Mouse (Mus musculus) midbrain, embryonic 10.5 days (tissue): Measurements from ENCODE around the gene Ikzf2. TPM values are rescaled to one million over a fixed set of nuclear protein-coding genes. Genes with fewer than 3 reads are reported as not detected.

Source experiments
- DNase-seq: peaks from one replicate; pipeline ENCODE4 v3.0.0-alpha.2; 2017; ENCODE audit warnings: low spot score
- H3K27ac ChIP-seq: fragments of 300-500 bp; sonication (generic); replicated peaks from 2 replicates; pipeline ENCODE4 v1.5.1; 2016; ENCODE audit warnings: mild to moderate bottlenecking
- H3K27me3 ChIP-seq: fragments of 300-500 bp; sonication (generic); 2 replicates; pipeline ENCODE4 v1.6.1; 2016; ENCODE audit warnings: low read depth, mild to moderate bottlenecking; ENCODE audit not compliant: poor library complexity, severe bottlenecking
- H3K36me3 ChIP-seq: fragments of 300-500 bp; sonication (generic); 2 replicates; pipeline ENCODE4 v1.6.1; 2016; ENCODE audit warnings: mild to moderate bottlenecking, moderate library complexity
- H3K4me1 ChIP-seq: fragments of 300-500 bp; sonication (generic); 2 replicates; pipeline ENCODE4 v1.6.1; 2016
- H3K4me3 ChIP-seq: fragments of 300-500 bp; sonication (generic); 2 replicates; pipeline ENCODE4 v1.5.1; 2016; ENCODE audit warnings: mild to moderate bottlenecking, moderate library complexity
- H3K9me3 ChIP-seq: fragments of 300-500 bp; sonication (generic); replicated peaks from 2 replicates; pipeline ENCODE4 v1.6.1; 2016; ENCODE audit warnings: mild to moderate bottlenecking
- WGBS: fragments of 180-500 bp; shearing (Covaris S2); methylation state at CpG from one replicate; pipeline ENCODE4 v1.1.7; 2016; 5-methylcytosine and 5-hydroxymethylcytosine counted together
- polyA plus RNA-seq: library from polyadenylated mRNA; unstranded; fragments of >200 nt; fragmentation: Nextera tagmentation; extraction: Ambion mirVana; gene quantifications from 2 replicates; pipeline ENCODE4 v1.2.1, GENCODE M21; 2016

The Ikzf2 gene
- polyA plus RNA-seq, 1 experiment from 2014 or later, result 6.5 TPM

DNA sequence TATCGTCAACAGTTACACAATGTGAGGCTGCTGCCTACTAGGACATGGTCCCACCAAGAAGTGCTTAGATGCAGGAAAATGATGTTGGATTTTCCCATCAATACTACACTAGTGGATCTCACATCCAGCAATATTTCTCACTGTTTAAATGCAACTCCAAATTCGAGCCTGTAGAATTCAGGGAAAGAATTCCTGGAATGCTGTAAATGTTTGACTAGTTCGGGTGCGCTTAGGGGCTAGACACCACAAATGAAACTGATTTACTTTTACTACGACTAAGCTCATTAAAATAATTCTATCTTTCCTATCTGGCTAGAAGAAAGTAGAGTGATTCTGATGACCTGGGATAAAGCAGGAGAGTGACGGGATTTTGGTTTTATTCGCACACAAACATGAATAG is 76.3 kb downstream of the Ikzf2 start:
- Histone ChIP-seq H3K4me1 (no peaks in the 10 kb centered on the region), H3K27me3 (no peaks in the 10 kb centered on the region), H3K4me3 (no peak overlapping the region), H3K9me3 (no peaks in the 10 kb centered on the region), H3K27ac (no peak overlapping the region), H3K36me3 (no peaks in the 10 kb centered on the region)
- WGBS, result 77% methylated on average over 7 of the region's 7 CpGs
- no peak for DNase-seq

DNA sequence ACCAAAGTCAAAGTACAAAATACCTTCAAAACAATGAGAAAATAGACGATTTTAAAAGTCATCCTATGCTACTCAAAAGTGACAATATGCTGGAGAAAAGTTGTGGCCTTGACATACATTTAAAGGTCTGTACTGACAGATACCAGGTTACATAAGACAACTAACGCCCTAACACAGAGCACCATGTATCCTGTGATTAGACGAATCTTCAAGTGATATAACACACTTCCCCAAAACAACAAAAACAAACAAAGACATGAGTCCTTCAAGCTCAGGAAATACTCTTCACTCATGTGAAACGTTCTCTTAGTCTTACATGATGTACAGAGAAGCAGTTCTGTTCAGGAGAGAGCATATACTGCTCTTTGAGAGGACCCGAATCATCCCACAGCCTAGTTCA is 78.2 kb downstream of the Ikzf2 start:
- H3K9me3 ChIP-seq, result no peaks in the 10 kb centered on the region
- H3K4me1 ChIP-seq, result no peaks in the 10 kb centered on the region
- no peak overlapping the region for H3K27ac ChIP-seq
- no peaks in the 10 kb centered on the region for H3K36me3 ChIP-seq
- no peak overlapping the region for H3K4me3 ChIP-seq
- WGBS, result 82% methylated on average over 5 of the region's 5 CpGs
- H3K27me3 ChIP-seq, result no peaks in the 10 kb centered on the region
- no peak for DNase-seq

GRCm38 (mm10) chr1:69606844-69607243 is 80.2 kb downstream of the Ikzf2 start:
- Histone ChIP-seq H3K27me3 (no peaks in the 10 kb centered on the region), H3K27ac (no peak overlapping the region), H3K36me3 (no peaks in the 10 kb centered on the region), H3K4me1 (no peaks in the 10 kb centered on the region), H3K9me3 (no peaks in the 10 kb centered on the region), H3K4me3 (no peak overlapping the region)
- 93% methylated on average over 1 of the region's 1 CpGs for WGBS
- DNase-seq, result no peak

GRCm38 (mm10) chr1:69604213-69604612 is 82.8 kb downstream of the Ikzf2 start:
- Histone ChIP-seq H3K36me3 (no peaks in the 10 kb centered on the region), H3K4me1 (no peaks in the 10 kb centered on the region), H3K4me3 (no peak overlapping the region), H3K9me3 (no peaks in the 10 kb centered on the region), H3K27ac (no peak overlapping the region), H3K27me3 (no peaks in the 10 kb centered on the region)
- DNase-seq, result no peak
- 78% methylated on average over 3 of the region's 3 CpGs for WGBS

DNA sequence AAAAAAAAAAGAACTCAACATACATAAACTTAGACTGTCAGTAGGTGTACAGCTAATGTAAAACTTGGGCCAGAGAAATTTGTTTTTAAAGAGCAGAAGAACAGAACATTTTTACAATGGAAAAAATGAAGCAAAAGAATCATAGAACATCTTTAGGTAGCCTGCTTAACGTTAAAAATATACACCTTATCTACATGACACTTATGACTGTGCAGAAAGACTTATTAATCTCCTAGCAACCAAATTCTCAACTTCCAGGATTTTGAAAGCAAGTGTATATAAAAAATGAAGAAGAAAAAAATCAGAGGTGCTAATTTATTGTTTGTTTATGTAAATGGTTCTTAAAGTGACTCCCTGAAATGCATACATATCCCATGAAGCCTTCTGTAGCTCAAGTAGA is 86.1 kb downstream of the Ikzf2 start:
- WGBS, result 74% methylated on average over 1 of the region's 1 CpGs
- no peaks in the 10 kb centered on the region for H3K4me1 ChIP-seq

GRCm38 (mm10) chr1:69599074-69599772 is 87.8 kb downstream of the Ikzf2 start:
- no peaks in the 10 kb centered on the region for H3K4me1 ChIP-seq
- H3K9me3 ChIP-seq, result no peaks in the 10 kb centered on the region
- 96% methylated on average over 12 of the region's 12 CpGs for WGBS
- H3K36me3 ChIP-seq, result no peaks in the 10 kb centered on the region
- H3K4me3 ChIP-seq, result no peak overlapping the region
- H3K27me3 ChIP-seq, result no peaks in the 10 kb centered on the region
- DNase-seq, result no peak
- H3K27ac ChIP-seq, result no peak overlapping the region

More for the DNA sequence above, 86.1 kb downstream of the Ikzf2 start:
- no peak overlapping the region for H3K4me3 ChIP-seq
- no peak overlapping the region for H3K27ac ChIP-seq
- no peaks in the 10 kb centered on the region for H3K9me3 ChIP-seq
- H3K27me3 ChIP-seq, result no peaks in the 10 kb centered on the region
- H3K36me3 ChIP-seq, result no peaks in the 10 kb centered on the region
- DNase-seq, result no peak

DNA sequence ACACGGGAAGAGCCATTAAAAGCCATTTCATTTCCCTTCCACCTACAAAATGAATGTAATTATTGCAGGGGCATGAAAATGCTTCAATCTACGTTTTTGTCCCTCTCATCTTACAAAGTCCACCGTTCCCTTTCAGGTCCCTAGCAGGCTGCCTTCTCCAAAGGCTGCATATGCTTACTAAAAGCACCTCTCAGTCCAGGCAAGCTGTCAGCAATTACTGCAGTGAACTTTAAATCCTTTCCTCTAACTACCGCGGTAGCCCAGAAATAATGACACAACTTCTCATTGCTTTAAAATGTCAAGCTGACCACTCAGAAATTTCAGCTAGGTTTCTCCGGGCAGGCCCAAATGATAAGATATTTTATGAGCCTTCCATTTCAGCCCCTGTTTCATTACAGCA is 95.2 kb downstream of the Ikzf2 start:
- Histone ChIP-seq H3K9me3 (no peaks in the 10 kb centered on the region), H3K27ac (no peak overlapping the region), H3K4me1 (no peaks in the 10 kb centered on the region), H3K4me3 (no peak overlapping the region), H3K27me3 (no peaks in the 10 kb centered on the region), H3K36me3 (no peaks in the 10 kb centered on the region)
- DNase-seq, result no peak
- WGBS, result 84% methylated on average over 6 of the region's 6 CpGs

- Histone ChIP-seq H3K27ac (no peak overlapping the region), H3K4me3 (no peak overlapping the region), H3K4me1 (no peaks in the 10 kb centered on the region), H3K36me3 (no peaks in the 10 kb centered on the region), H3K9me3 (no peaks in the 10 kb centered on the region), H3K27me3 (no peaks in the 10 kb centered on the region)
- DNase-seq, result no peak
- 72% methylated on average over 7 of the region's 7 CpGs for WGBS
Measured at GRCm38 (mm10) chr1:69591328-69591801, 95.7 kb downstream of the Ikzf2 start.

GRCm38 (mm10) chr1:69585546-69585945 is 101.5 kb downstream of the Ikzf2 start:
- Histone ChIP-seq H3K27ac (no peak overlapping the region), H3K36me3 (no peaks in the 10 kb centered on the region), H3K9me3 (no peaks in the 10 kb centered on the region), H3K27me3 (no peaks in the 10 kb centered on the region), H3K4me1 (no peaks in the 10 kb centered on the region), H3K4me3 (no peak overlapping the region)
- WGBS, result 74% methylated on average over 2 of the region's 2 CpGs
- DNase-seq, result no peak

GRCm38 (mm10) chr1:69583932-69584659 is 102.9 kb downstream of the Ikzf2 start:
- WGBS, result 92% methylated on average over 5 of the region's 5 CpGs
- Histone ChIP-seq H3K4me3 (no peak overlapping the region), H3K9me3 (no peaks in the 10 kb centered on the region), H3K4me1 (no peaks in the 10 kb centered on the region), H3K36me3 (no peaks in the 10 kb centered on the region), H3K27ac (no peak overlapping the region), H3K27me3 (no peaks in the 10 kb centered on the region)
- DNase-seq, result no peak

DNA sequence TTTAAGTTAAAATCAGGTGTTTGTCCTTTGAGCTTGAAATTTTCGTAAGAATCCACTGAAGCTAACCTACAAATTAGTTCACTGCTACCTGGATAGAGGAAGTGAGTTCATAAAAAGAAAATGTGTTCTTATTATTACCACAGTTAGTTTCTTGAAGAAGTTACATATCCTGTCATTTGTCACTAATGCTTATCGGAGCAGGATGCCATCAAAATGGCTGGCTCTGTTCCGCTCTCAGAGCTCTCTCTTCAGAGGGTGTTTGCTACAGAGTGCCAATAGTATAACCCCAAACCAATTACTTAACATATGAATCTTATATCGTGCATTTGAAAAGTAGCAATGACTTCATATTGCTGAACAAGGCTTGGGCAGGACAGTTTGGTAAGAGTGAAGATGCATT is 108.1 kb downstream of the Ikzf2 start:
- H3K4me3 ChIP-seq, result no peak overlapping the region
- no peak overlapping the region for H3K27ac ChIP-seq
- 92% methylated on average over 4 of the region's 4 CpGs for WGBS
- H3K4me1 ChIP-seq, result no peaks in the 10 kb centered on the region
- DNase-seq, result no peak
- H3K9me3 ChIP-seq, result no peaks in the 10 kb centered on the region
- H3K36me3 ChIP-seq, result no peaks in the 10 kb centered on the region
- no peaks in the 10 kb centered on the region for H3K27me3 ChIP-seq

DNA sequence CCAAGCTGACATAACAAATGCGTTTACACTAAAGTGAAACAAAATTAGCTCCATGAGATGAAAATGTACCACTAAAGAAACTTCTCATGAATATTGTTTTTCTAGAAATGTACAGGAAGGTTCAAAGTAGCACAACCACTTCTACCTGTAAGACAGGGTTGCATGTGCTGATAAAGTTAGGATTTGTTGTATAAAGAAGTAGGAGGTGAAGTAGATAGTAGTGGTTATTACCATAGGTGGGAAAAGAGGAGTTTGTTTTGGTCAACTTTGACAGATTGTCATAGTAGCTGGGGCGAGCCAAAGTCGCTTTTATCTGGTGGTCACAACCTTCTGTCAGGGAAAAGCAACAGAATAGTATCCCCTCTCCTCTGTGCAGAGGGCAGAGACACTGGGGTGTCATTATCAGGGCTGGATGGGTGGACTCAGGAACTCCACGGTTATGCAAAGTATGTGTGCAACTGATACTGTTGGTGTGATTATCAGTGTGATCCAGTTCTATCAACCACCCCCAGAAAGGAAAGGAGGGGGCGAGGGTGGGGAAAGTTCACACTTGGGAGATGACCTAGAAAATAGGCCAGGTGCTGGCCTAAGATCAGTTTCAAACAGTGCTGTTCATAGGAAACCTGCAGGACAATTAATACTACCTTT is 127.5 kb downstream of the Ikzf2 start:
- Histone ChIP-seq H3K4me3 (no peak overlapping the region), H3K27me3 (no peaks in the 10 kb centered on the region), H3K36me3 (no peaks in the 10 kb centered on the region), H3K4me1 (no peaks in the 10 kb centered on the region), H3K27ac (no peak overlapping the region), H3K9me3 (no peaks in the 10 kb centered on the region)
- WGBS, result 89% methylated on average over 5 of the region's 5 CpGs
- DNase-seq, result no peak

DNA sequence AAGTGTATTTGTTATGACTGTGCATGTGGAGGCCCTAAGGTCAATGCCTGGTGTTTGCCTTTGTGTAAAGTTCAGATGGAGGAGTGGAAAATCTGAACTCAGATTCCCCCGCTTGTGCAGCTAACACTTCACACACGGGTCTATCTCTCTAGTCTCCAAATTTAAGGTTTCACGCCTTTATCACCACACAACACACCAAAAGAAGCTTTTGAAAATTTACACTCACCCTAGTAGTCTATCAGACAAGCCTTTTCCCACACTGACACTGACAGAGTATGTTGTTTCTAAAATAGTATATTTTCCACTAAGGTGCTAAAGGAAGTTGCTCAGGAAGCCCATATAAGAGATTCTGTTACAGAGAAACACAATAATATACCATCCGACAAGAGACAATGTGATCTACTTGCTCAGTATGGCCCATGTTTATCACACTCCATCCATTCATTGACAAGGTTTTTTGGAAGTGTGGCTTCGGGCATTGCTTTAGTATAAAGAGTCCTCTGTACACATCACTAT is 131.4 kb downstream of the Ikzf2 start:
- H3K9me3 ChIP-seq, result no peaks in the 10 kb centered on the region
- H3K36me3 ChIP-seq, result no peaks in the 10 kb centered on the region
- no peaks in the 10 kb centered on the region for H3K27me3 ChIP-seq
- no peak overlapping the region for H3K27ac ChIP-seq
- H3K4me3 ChIP-seq, result no peak overlapping the region
- H3K4me1 ChIP-seq, result peaks cover 4% of the 10 kb centered on the region; the same call in 1 of the 2 replicates
- WGBS, result 92% methylated on average over 5 of the region's 5 CpGs
- DNase-seq, result no peak
